Mouse (Mus musculus): ENCODE measurements around the gene Fndc5.

Fndc5 gene

DNA sequence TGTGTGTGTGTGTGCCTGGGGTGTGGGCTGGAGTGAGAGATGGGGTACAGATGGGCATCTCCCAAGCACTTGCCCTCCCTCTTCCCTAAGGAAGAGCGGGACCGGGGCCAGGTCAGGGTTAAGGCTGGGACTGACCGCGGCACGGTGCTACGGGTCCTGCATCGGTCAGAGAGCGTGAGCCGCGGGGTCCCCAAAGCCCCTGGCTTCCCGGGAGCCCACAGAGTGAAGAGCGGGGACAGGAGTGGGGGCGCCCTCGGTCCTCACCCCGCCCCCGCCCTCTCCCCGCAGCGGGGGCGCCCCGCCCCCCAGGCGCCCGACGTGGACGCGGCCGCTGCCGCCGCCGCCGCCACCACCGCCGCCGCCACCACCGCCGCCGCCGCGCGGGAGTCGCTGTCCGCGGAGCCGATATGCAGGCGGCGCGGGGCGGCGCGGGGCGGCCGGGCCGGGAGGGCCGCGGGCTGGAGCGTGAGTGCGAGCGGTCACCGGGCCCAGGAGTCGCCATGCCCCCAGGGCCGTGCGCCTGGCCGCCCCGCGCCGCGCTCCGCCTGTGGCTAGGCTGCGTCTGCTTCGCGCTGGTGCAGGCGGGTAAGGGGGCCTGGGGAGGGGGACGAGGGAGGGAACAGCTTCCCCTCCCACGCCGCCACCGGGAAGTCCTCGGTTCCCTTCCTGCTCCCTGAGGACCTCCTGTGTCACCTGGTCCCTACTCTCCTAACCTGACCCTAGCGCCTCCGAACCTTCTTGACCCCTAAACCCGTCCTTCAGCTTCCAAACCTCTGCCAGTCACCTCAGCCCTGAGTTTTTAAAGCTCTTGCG, at the start of gene Fndc5:
Gene Fndc5, plus strand, starts transcription at position 421 of the 813 bp plus-strand sequence.
- CTCF ChIA-PET, result interaction anchor here (0.5 kb wide), 1 partner anchor 11 kb away, joined by 3 read pairs; no protein-coding TSS in a partner anchor

DNA sequence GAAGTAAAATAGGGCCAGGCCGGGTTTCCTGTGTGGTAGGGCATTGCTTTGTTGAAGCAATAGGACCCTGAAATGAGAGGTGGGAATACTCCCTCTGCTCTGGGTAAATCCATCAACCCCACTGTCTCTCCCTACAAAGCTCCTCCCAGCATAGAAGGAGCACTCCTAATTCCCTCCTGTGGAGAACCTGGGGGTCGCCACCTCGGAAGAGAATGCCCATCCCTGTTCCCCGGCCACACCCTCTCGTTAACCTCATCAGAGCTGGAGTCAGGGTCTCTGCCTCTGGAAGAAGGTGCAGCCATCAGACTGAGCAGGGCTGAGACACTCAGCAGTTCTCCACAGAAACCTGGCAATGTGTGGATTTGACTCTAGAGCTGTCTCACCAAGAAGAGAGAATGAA, 48.9 kb upstream of the Fndc5 start:
- CTCF ChIA-PET, result interaction anchor here (0.7 to 3.2 kb wide), 2 partner anchors 15 to 117 kb away, joined by 3 to 11 read pairs; no protein-coding TSS in a partner anchor

DNA sequence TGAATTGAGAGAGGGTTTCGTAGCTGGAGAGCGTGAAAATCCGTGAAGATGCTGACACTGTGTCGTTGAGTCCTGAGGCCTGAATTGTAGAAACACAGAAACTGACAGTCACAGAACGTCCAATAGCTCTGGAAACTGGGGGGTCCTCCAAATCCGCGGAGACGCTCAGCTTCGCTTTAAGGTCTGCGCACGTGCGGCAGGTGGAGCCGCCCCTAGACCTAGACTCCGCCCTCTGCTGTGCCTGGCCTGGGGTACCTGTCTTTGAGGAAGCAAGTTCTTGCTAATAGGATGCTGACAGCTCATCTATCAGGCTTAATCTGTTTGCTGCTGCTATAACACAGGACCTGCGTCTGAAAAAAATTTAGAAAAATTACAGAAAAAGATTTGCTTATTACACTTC, 41.5 kb upstream of the Fndc5 start:
- CTCF ChIA-PET, result no interaction called here

- CTCF ChIA-PET, result no interaction called here
Observed at GRCm38 (mm10) chr4:129097006-129097405, 39.8 kb upstream of the Fndc5 start.

GRCm38 (mm10) chr4:129102133-129102829, 34.5 kb upstream of the Fndc5 start:
- CTCF ChIA-PET, result no interaction called here

DNA sequence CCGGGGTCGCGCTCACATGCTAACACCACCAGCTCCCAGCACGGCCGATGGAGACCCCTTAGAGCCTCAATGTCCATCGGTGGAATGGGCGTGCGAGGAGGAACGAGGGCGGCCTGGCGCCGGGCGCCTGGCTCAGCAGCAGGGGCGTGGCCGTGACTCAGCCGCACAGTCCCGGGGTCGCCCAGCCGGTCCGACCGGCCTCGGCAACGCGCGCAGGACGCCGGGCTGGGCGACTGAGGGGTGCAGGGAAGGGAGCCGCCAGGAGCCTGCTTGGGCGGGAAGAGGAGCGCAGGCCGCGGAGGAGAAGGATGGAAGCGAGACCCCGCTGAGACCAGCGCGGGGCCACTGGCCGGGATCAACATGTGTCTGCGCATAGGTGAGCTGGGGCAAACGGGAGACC, 31.4 kb upstream of the Fndc5 start, which contains the start of gene Tmem54:
Gene Tmem54, plus strand, starts transcription at position 193 of the 400 bp plus-strand sequence.
- CTCF ChIA-PET, result no interaction called here

DNA sequence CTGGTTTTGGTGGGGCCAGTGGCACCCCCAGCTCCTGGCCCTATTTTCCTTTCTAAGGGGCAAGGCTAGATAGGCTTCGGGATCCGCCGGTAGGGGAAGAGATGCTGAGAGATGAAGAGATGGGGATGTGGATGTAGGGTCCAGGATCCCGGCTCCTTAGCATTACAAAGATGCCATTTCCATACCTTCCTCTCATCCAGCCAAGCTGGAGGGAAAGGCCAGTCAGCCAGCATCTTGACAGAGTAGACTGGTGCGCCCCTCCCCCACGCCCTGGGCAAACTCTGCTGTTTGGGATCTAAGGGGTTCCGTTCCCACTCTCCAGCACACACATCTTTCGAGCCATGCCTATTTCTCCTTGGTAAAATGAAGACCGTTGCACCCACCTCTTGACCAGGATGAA, 30.7 kb upstream of the Fndc5 start:
- CTCF ChIA-PET, result no interaction called here

- CTCF ChIA-PET, result no interaction called here
Observed at GRCm38 (mm10) chr4:129107348-129107899, 29.4 kb upstream of the Fndc5 start.

GRCm38 (mm10) chr4:129108624-129109023, 28.2 kb upstream of the Fndc5 start:
- CTCF ChIA-PET, result no interaction called here

GRCm38 (mm10) chr4:129110804-129111203, 26.0 kb upstream of the Fndc5 start:
- CTCF ChIA-PET, result interaction anchor here (0.6 kb wide), 1 partner anchor 128 kb away, joined by 3 read pairs; no protein-coding TSS in a partner anchor

DNA sequence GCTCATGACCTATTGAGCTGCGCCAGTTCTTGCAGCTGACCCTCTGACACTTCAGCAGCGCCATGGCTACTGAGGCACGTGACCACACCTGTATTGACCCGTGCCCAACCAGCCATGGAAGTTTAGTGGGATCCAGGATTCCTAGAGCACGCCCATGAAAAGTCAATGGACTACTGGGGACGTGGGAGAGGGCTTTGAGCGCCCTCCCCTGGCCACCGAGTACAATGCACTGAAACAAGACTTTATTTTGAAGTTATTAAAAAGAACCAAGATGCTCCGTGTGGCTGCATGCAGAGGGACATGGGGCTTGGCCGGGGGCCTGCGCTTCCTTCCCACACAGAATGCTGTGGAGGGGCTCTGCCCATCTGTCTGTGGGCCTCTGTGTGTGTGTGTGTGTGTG, 25.4 kb upstream of the Fndc5 start:
- CTCF ChIA-PET, result no interaction called here

GRCm38 (mm10) chr4:129112231-129112630, 24.6 kb upstream of the Fndc5 start:
- CTCF ChIA-PET, result no interaction called here

DNA sequence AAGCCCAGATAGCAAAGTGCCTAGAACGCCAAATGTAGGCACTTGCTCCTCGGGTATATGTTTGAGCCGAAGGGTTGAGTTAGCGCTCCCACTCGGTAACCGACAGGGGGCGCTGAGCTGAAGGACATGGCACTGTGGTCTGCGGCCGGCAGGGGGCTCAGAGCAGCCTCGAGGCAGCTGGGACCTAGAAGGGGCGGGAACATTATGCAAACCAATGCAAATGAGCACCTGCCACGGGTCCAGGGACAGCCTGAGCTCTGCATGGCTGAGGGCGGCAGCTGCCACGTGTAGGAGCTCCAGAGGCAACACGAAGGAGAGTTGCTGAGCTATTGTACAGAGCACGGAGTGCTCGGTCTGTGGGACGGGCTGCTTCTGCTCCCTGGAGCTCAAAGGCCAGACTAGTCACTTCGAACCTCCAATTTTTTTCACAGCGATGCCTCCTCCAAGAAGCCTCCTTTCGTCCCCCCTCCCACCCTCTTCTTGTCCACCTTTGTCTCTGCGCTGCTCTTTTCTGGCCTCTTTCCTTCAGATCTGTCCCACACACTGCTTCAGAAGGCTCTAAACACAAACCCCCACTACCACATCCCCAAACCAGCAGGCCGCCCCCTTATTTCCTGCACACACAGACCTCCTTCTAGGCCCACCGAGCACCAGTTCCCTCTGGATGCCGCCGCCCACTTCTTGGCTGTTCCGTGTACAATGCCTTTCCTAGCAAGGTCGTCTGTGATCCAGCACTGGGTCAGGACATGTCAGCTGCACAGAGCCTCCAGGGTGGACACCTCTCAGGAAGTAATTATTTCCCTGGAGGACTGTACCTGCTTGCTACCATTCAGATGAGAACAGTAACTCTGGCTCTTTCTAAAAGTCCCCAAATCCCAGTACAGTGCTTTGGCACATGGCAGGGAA, 23.5 kb upstream of the Fndc5 start:
- CTCF ChIA-PET, result no interaction called here

GRCm38 (mm10) chr4:129116703-129117102, 20.1 kb upstream of the Fndc5 start:
- CTCF ChIA-PET, result no interaction called here

- CTCF ChIA-PET, result no interaction called here
Observed at GRCm38 (mm10) chr4:129117720-129118510, 18.9 kb upstream of the Fndc5 start.

DNA sequence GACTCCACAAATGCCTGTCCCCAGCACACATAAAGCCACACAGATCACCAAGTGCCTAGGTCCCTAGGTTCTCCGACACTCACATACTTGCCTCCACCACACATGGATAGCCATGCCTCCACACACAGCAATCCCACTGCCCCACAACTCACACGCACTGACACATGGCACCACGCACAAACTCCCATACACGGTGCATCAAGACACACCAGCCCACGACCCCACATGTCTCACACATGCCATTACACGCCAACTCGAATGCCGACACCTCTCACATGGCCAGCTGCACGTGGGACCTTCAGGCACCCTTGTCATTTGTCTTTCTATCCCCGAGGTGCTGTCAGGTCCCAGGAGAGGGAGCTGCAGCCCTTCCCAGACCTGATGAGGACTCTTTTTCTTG, 17.1 kb upstream of the Fndc5 start:
- CTCF ChIA-PET, result no interaction called here

DNA sequence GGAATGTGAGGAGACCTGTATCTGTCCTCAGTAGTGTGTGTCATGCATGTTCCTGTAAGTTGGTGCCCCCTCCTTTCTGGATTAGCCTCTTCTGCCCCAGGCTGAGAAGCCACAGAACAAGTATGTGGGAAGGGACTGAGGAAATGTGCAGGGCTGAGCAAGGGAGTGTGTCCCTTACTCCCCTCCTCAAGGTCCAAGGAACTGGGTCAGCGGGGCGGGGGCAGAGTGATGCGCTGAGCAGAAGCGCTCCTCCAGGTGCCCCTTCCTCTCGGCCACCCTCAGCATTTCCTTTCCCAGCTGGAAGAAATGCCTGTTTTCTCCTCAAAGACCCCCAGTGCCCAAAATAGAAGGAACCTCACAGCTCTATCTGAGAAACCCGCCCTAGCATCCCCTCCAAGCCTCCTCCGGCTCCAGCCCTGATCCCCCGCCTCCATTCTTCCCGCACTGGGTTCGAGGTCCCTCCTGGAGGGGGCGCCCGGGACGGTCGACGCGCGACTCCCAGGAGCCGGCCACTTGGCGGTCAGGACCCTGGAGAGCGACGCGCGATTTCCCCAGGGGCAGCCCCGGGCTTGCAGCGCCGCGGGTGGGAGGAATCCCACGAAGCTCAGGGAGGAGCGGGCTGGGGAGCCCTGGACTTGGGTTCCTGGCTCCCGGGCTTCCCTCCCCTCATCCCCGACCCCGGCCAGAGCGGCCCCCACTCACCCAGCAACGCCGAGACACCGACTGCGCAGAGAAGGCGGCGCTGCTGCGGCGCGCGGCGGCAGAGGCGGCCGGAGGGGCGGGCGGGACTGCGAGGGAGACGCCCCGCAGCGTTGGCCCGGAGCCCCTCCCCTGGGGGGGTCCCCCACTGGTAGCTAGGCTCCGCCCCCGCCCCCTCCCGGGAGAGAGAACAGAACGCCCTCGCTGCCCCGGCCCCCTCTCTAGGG, 16.0 kb upstream of the Fndc5 start:
- CTCF ChIA-PET, result interaction anchor here (0.6 kb wide), 1 partner anchor 170 kb away, joined by 3 read pairs; no protein-coding TSS in a partner anchor

- CTCF ChIA-PET, result interaction anchor here (0.7 to 1.1 kb wide), 3 partner anchors 12 to 471 kb away, joined by 3 to 5 read pairs (median 3); no protein-coding TSS in a partner anchor
Observed at GRCm38 (mm10) chr4:129121569-129122086, 15.2 kb upstream of the Fndc5 start, which contains the start of gene Hpca. Gene Hpca (minus strand): TSS chr4:129122036.

DNA sequence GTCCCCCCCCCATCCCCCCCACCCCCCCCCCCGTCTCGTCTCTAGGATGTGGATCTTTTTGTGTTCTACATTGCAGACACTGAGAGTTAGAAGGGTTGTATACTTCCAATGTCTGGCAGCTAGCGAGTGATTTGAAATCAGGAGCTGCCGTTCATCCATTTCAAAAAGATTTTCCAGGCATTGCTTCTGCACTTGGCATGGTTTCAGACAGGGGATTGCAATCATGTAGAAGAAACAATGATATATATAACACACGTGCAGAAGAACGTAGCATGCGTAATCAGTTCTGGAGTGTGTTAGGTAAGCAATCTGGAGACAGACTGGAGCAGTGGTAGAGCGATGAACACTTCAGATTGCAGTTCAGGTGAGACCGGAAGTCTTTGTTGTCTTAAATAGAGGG, 14.7 kb upstream of the Fndc5 start:
- CTCF ChIA-PET, result interaction anchor here (0.7 to 1.1 kb wide), 3 partner anchors 11 to 471 kb away, joined by 3 to 5 read pairs (median 3); no protein-coding TSS in a partner anchor

Data from spleen, embryonic (tissue).